Mouse (Mus musculus) forebrain, embryonic 14.5 days (tissue): ENCODE data around the gene Syne2. TPM values are rescaled to one million over a fixed set of nuclear protein-coding genes. Genes with fewer than 3 reads are reported as not detected.
A peak's percentile ranks its signal among the peaks of the same experiment; 100 is the strongest.

Experiments used
- ATAC-seq: fragments of 200-750 bp; cut with Nextera tagmentation; 2 replicates; pipeline ENCODE4 v1.8.0; 2017; ENCODE audit warnings: mild to moderate bottlenecking, moderate library complexity
- DNase-seq: peaks from one replicate; pipeline ENCODE4 v3.0.0-alpha.2; 2015; ENCODE audit warnings: low spot score
- H3K27ac ChIP-seq: fragments of 300-500 bp; sonication (generic); 2 replicates; pipeline ENCODE4 v1.5.1; 2014; ENCODE audit warnings: low read depth, mild to moderate bottlenecking, control low read depth, low read length, moderate library complexity
- H3K27me3 ChIP-seq: fragments of 300-500 bp; sonication (generic); replicated peaks from 2 replicates; pipeline ENCODE4 v1.6.1; 2014; ENCODE audit warnings: low read length, control low read depth, mixed read lengths; ENCODE audit not compliant: control insufficient read depth, insufficient read depth
- H3K36me3 ChIP-seq: fragments of 300-500 bp; sonication (generic); 2 replicates; pipeline ENCODE4 v1.6.1; 2014; ENCODE audit warnings: low read length, control low read depth; ENCODE audit not compliant: control insufficient read depth, insufficient read depth
- H3K4me1 ChIP-seq: fragments of 300-500 bp; sonication (generic); 2 replicates; pipeline ENCODE4 v1.6.1; 2014; ENCODE audit warnings: antibody characterized with exemption, low read length, control low read depth; ENCODE audit not compliant: control insufficient read depth, insufficient read depth
- H3K4me2 ChIP-seq: fragments of 300-500 bp; sonication (generic); 2 replicates; pipeline ENCODE4 v1.6.1; 2014; ENCODE audit warnings: mild to moderate bottlenecking, control low read depth, low read length
- H3K4me3 ChIP-seq: fragments of 300-500 bp; sonication (generic); 2 replicates; pipeline ENCODE4 v1.5.1; 2014; ENCODE audit warnings: low read depth, low read length, control low read depth
- H3K9ac ChIP-seq: fragments of 300-500 bp; sonication (generic); 2 replicates; pipeline ENCODE4 v1.6.1; 2014; ENCODE audit warnings: mild to moderate bottlenecking, low read length, control low read depth, moderate library complexity
- H3K9me3 ChIP-seq: fragments of 300-500 bp; sonication (generic); replicated peaks from 2 replicates; pipeline ENCODE4 v1.6.1; 2016; ENCODE audit warnings: low read length, control low read depth, mixed read lengths; ENCODE audit not compliant: control insufficient read depth
- WGBS: fragments of 180-500 bp; shearing (Covaris S2); extraction: QIAGEN DNeasy Blood & Tissue Kit; methylation state at CpG from one replicate; pipeline ENCODE4 v1.1.7; 2014; 5-methylcytosine and 5-hydroxymethylcytosine counted together
- polyA plus RNA-seq: library from polyadenylated mRNA; unstranded; fragments of >200 nt; fragmentation: Nextera tagmentation; extraction: Ambion mirVana; gene quantifications from 2 replicates; pipeline ENCODE4 v1.2.1, GENCODE M21; 2014

The Syne2 gene
- polyA plus RNA-seq, 1 experiment from 2014 or later = 62.0 TPM

- 82% methylated on average over 3 of the region's 3 CpGs for WGBS
- Histone ChIP-seq H3K9ac (no peak overlapping the region), H3K4me3 (no peak overlapping the region), H3K27ac (no peak overlapping the region), H3K4me2 (no peak overlapping the region), H3K9me3 (no peaks in the 10 kb centered on the region), H3K4me1 (no peaks in the 10 kb centered on the region), H3K36me3 (peaks cover 81% of the 10 kb centered on the region), H3K27me3 (no peaks in the 10 kb centered on the region)
- no peak for DNase-seq
- ATAC-seq = no peak
These were observed 230.0 kb downstream of the Syne2 start for GRCm38 (mm10) chr12:76047921-76048320.

- Histone ChIP-seq H3K4me2 (no peak overlapping the region), H3K4me1 (no peaks in the 10 kb centered on the region), H3K27me3 (no peaks in the 10 kb centered on the region), H3K27ac (no peak overlapping the region), H3K36me3 (peaks cover 78% of the 10 kb centered on the region), H3K4me3 (no peak overlapping the region), H3K9me3 (no peaks in the 10 kb centered on the region), H3K9ac (no peak overlapping the region)
- 90% methylated on average over 8 of the region's 8 CpGs for WGBS
- DNase-seq = no peak
- ATAC-seq = no peak
These were observed 230.7 kb downstream of the Syne2 start for GRCm38 (mm10) chr12:76048672-76049071.

- H3K4me3 ChIP-seq = no peak overlapping the region
- H3K27ac ChIP-seq = no peak overlapping the region
- WGBS = 88% methylated on average over 5 of the region's 5 CpGs
- H3K9me3 ChIP-seq = no peaks in the 10 kb centered on the region
- no peak for DNase-seq
- H3K9ac ChIP-seq = no peak overlapping the region
- no peak overlapping the region for H3K4me2 ChIP-seq
- H3K4me1 ChIP-seq = no peaks in the 10 kb centered on the region
- H3K27me3 ChIP-seq = no peaks in the 10 kb centered on the region
- ATAC-seq = no peak
- peaks cover 73% of the 10 kb centered on the region for H3K36me3 ChIP-seq
These were observed 231.4 kb downstream of the Syne2 start for GRCm38 (mm10) chr12:76049343-76049742.

GRCm38 (mm10) chr12:76051879-76052278 lies 233.9 kb downstream of the Syne2 start:
- no peak overlapping the region for H3K27ac ChIP-seq
- no peaks in the 10 kb centered on the region for H3K4me1 ChIP-seq
- no peaks in the 10 kb centered on the region for H3K27me3 ChIP-seq
- no peak for DNase-seq
- H3K4me3 ChIP-seq = no peak overlapping the region
- H3K9ac ChIP-seq = no peak overlapping the region
- no peak overlapping the region for H3K4me2 ChIP-seq
- no peak for ATAC-seq
- 95% methylated on average over 9 of the region's 9 CpGs for WGBS
- no peaks in the 10 kb centered on the region for H3K9me3 ChIP-seq
- H3K36me3 ChIP-seq = peaks cover 75% of the 10 kb centered on the region

- Histone ChIP-seq H3K27me3 (no peaks in the 10 kb centered on the region), H3K36me3 (peaks cover 80% of the 10 kb centered on the region), H3K4me2 (no peak overlapping the region), H3K4me3 (no peak overlapping the region), H3K9ac (no peak overlapping the region), H3K4me1 (no peaks in the 10 kb centered on the region), H3K27ac (no peak overlapping the region), H3K9me3 (no peaks in the 10 kb centered on the region)
- WGBS = 93% methylated on average over 9 of the region's 9 CpGs
- ATAC-seq (no peak), DNase-seq (no peak)
These were observed 236.7 kb downstream of the Syne2 start for GRCm38 (mm10) chr12:76054653-76055052.

GRCm38 (mm10) chr12:76063001-76063400 lies 245.1 kb downstream of the Syne2 start:
- Histone ChIP-seq H3K9ac (no peak overlapping the region), H3K4me1 (no peaks in the 10 kb centered on the region), H3K4me3 (no peak overlapping the region), H3K4me2 (no peak overlapping the region), H3K36me3 (peaks cover 91% of the 10 kb centered on the region), H3K27ac (no peak overlapping the region), H3K27me3 (no peaks in the 10 kb centered on the region), H3K9me3 (no peaks in the 10 kb centered on the region)
- WGBS = 88% methylated on average over 4 of the region's 4 CpGs
- ATAC-seq (no peak), DNase-seq (no peak)

- WGBS = 80% methylated on average over 5 of the region's 5 CpGs
- Histone ChIP-seq H3K4me2 (no peak overlapping the region), H3K4me3 (no peak overlapping the region), H3K27ac (no peak overlapping the region), H3K27me3 (no peaks in the 10 kb centered on the region), H3K4me1 (0 out of 2 replicates have a peak, but pooled peaks cover 3% of the 10 kb centered on the region), H3K36me3 (peaks cover 53% of the 10 kb centered on the region), H3K9me3 (no peaks in the 10 kb centered on the region), H3K9ac (no peak overlapping the region)
- DNase-seq = no peak
- no peak for ATAC-seq
These were observed 252.5 kb downstream of the Syne2 start for GRCm38 (mm10) chr12:76070386-76070785.

GRCm38 (mm10) chr12:76071935-76072849 lies 254.3 kb downstream of the Syne2 start:
- WGBS = 13% methylated on average over 19 of the region's 19 CpGs
- H3K9ac ChIP-seq = no peak overlapping the region
- peaks cover 53% of the 10 kb centered on the region for H3K36me3 ChIP-seq
- 0 out of 2 replicates have a peak, but pooled peaks cover 3% of the 10 kb centered on the region for H3K4me1 ChIP-seq
- no peaks in the 10 kb centered on the region for H3K27me3 ChIP-seq
- ATAC-seq = no peak
- no peak overlapping the region for H3K4me3 ChIP-seq
- H3K9me3 ChIP-seq = no peaks in the 10 kb centered on the region
- H3K4me2 ChIP-seq = no peak overlapping the region
- DNase-seq = peak; percentile 45
- no peak overlapping the region for H3K27ac ChIP-seq
